Mouse (Mus musculus) cortical plate, adult 2 months (tissue): ENCODE measurements around the gene Tlr2. TPM values are rescaled to one million over a fixed set of nuclear protein-coding genes. Genes with fewer than 3 reads are reported as not detected.

ENCODE experiments used
- H3K27ac ChIP-seq: fragments of 200-500 bp; 2 replicates; pipeline ENCODE4 v1.5.1; 2012; ENCODE audit warnings: low read length, control low read depth, inconsistent platforms; ENCODE audit not compliant: insufficient read depth
- H3K4me1 ChIP-seq: fragments of 200-500 bp; 2 replicates; pipeline ENCODE4 v1.6.1; 2011; ENCODE audit warnings: low read length; ENCODE audit not compliant: control insufficient read depth, insufficient read depth
- H3K4me3 ChIP-seq: fragments of 200-500 bp; 2 replicates; pipeline ENCODE4 v1.5.1; 2011; ENCODE audit warnings: mild to moderate bottlenecking, low read length, control low read depth; ENCODE audit not compliant: insufficient read depth
- CTCF ChIP-seq: fragments of 200-500 bp; IDR thresholded peaks from 2 replicates; pipeline ENCODE4 v1.5.1; 2011; ENCODE audit warnings: mild to moderate bottlenecking, control low read depth, low read length; ENCODE audit not compliant: insufficient read depth; ENCODE audit errors: extremely low read depth
- POLR2A ChIP-seq: fragments of 200-500 bp; IDR thresholded peaks from 2 replicates; pipeline ENCODE4 v1.6.1; 2011; ENCODE audit warnings: mild to moderate bottlenecking, low read length, control low read depth; ENCODE audit not compliant: insufficient read depth; ENCODE audit errors: extremely low read depth
- polyA plus RNA-seq: library from polyadenylated mRNA; depleted of rRNA; stranded (reverse); fragments of >200 nt; gene quantifications from 2 replicates; pipeline ENCODE4 v1.2.3, GENCODE M21; 2012

The Tlr2 gene
- polyA plus RNA-seq, 1 experiment = 0.73 TPM

DNA sequence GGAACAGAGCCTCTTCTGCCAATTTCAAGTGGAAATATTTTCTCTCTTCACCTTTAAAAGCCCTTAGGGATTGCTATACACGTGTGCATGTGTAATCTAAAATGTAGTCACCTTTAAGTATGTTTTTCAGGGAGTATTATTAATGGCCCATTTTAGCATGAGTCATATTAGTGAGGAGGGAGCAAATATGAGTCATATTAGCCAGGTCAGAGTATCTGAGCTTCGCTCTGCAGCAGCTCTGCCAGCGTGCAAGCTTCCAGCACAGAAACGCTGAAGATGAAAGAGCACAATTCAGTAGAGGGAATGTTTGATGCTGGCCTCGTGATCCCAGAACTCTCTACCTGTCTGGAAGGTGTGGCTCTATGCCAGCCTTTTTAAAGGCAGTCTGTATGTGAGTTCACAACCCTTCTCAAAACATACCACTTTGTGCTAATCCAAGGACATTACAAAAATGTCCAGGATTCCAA, 13.4 kb downstream of the Tlr2 start:
- no peak overlapping the region for H3K4me3 ChIP-seq
- TF ChIP-seq POLR2A = no peak

GRCm38 (mm10) chr3:83827684-83828083, 13.9 kb downstream of the Tlr2 start:
- Histone ChIP-seq H3K4me3 (no peak overlapping the region), H3K4me1 (no peaks in the 10 kb centered on the region), H3K27ac (no peak overlapping the region)
- TF ChIP-seq POLR2A (no peak), CTCF (no peak)

More for the DNA sequence above, 13.4 kb downstream of the Tlr2 start:
- Histone ChIP-seq H3K27ac (no peak overlapping the region), H3K4me1 (no peaks in the 10 kb centered on the region)

GRCm38 (mm10) chr3:83823774-83824173, 17.8 kb downstream of the Tlr2 start:
- TF ChIP-seq POLR2A (no peak), CTCF (no peak)
- no peak overlapping the region for H3K27ac ChIP-seq
- no peaks in the 10 kb centered on the region for H3K4me1 ChIP-seq
- no peak overlapping the region for H3K4me3 ChIP-seq

GRCm38 (mm10) chr3:83816372-83816925, 25.1 kb downstream of the Tlr2 start:
- Histone ChIP-seq H3K27ac (no peak overlapping the region), H3K4me3 (no peak overlapping the region), H3K4me1 (no peaks in the 10 kb centered on the region)
- TF ChIP-seq POLR2A (no peak), CTCF (no peak)

DNA sequence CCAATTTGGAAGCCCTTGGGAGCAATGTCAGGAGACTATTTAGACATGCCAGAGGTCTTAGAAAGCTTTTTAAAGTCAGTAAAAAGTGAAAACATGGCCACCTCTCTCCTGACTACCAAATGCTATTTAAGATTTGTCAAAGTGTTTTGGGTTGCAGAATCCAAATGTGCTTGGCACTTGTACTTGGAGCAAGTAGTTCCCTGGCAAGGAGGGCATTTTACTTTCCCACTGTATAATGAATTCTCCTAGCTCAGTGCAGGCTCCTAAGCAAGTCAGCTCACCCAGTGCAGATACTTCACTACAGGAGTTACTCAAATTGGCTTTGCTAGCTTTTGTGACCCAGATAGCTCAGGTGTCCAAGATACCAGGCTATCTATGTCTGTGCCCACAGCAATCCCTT, 28.7 kb downstream of the Tlr2 start:
- Histone ChIP-seq H3K4me3 (no peak overlapping the region), H3K27ac (no peak overlapping the region), H3K4me1 (no peaks in the 10 kb centered on the region)
- TF ChIP-seq CTCF (no peak), POLR2A (no peak)

DNA sequence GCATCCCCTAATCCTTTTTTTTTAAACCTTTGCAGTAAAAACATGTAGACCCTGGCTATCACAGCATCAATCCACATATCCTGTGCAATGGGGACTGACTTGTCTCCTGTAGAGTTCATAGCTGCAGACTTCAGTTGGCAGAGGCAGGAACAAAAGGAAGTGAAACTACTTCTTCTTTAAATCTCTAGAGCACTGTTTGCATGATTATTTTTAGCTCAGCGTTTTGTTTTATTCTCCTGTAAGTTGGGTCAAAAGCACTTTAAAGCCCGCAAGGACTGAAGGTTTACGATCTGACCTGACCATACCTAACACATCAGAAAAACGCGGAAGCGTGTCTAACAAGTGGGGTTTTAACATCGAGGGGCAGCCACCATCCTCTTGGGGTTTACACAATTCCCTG, 29.6 kb downstream of the Tlr2 start:
- no peak overlapping the region for H3K27ac ChIP-seq
- TF ChIP-seq POLR2A (no peak), CTCF (no peak)
- H3K4me3 ChIP-seq = no peak overlapping the region
- no peaks in the 10 kb centered on the region for H3K4me1 ChIP-seq

DNA sequence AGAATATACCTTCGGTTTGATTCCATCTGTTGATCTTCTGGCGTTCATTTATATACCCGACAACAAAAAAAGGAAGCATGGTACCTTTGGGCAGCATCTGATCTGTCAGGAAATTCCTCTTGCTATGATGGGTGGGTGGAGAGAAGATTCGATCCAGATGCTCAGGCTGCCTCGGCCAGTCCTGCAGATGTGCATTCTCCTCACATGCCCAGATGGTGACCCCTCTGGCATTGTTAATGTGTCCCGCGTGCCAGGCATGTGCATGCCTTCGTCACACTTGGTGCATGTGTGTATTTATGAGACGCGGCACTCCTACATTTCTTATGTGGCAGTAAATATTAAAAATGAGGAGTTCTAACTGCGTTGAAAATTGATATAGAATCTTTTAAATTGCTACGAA, 33.1 kb downstream of the Tlr2 start:
- TF ChIP-seq CTCF (no peak), POLR2A (no peak)
- H3K4me3 ChIP-seq = no peak overlapping the region
- H3K27ac ChIP-seq = no peak overlapping the region
- no peaks in the 10 kb centered on the region for H3K4me1 ChIP-seq

DNA sequence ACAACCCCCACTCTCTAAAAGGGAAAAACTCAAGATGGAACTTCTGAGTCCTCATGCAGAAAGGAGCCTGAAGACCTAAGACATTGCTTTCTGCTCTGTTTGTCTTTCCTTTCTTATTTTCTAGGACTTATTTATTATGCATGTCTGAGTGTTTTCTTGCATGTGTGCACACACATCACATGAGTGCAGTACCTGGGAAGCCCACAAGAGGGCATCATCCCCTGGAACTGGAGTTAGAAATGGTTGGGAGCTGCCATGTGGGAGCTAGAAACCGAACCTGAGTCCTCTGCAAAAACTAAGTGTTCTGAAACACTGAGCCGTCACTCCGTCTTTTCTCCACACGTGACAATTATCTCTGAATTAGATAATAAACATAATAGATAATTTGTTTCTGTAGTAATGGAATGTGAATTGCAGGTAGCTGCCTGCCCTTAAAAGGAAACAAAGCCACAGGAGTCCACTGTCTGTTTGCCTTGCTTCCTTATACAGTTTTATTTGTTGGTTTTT, 39.9 kb downstream of the Tlr2 start:
- H3K27ac ChIP-seq = no peak overlapping the region
- no peaks in the 10 kb centered on the region; the same call in 1 of the 2 replicates for H3K4me1 ChIP-seq
- H3K4me3 ChIP-seq = no peak overlapping the region
- TF ChIP-seq POLR2A (no peak), CTCF (no peak)

DNA sequence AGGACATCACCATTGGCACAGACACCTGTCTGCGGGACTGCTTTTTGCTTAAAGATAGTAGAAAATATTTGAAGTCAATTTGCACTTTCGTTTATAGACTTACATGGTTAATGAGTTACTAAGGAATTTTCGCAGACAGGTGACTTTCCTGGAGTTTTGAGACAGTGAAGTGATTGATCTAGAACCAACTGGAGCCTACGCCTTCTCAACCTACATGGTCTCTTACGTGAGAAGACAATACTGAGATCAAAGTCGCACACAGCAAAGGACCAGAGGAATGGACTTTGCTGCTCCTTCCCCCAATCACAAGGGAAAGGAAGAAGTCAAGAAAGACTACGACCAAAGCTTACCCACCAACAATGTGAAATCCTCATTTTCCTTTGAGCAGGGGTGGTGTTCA, 42.1 kb downstream of the Tlr2 start:
- Histone ChIP-seq H3K4me1 (no peaks in the 10 kb centered on the region; the same call in 1 of the 2 replicates), H3K4me3 (no peak overlapping the region), H3K27ac (no peak overlapping the region)
- TF ChIP-seq POLR2A (no peak), CTCF (no peak)

GRCm38 (mm10) chr3:83797828-83798227, 43.7 kb downstream of the Tlr2 start:
- Histone ChIP-seq H3K27ac (no peak overlapping the region), H3K4me1 (no peaks in the 10 kb centered on the region; the same call in 1 of the 2 replicates), H3K4me3 (no peak overlapping the region)
- TF ChIP-seq CTCF = peak; percentile 49
- no peak for TF ChIP-seq POLR2A
